Mouse (Mus musculus) liver (tissue): ENCODE results near the gene Spint5.

ENCODE experiments used
- DNase-seq: peaks from one replicate; pipeline ENCODE4 v3.0.0-alpha.2; 2020; ENCODE audit warnings: mixed read lengths

Gene Spint5

GRCm38 (mm10) chr2:164737377-164738090, 22.4 kb downstream of the Spint5 start:
- DNase-seq: no peak

DNA sequence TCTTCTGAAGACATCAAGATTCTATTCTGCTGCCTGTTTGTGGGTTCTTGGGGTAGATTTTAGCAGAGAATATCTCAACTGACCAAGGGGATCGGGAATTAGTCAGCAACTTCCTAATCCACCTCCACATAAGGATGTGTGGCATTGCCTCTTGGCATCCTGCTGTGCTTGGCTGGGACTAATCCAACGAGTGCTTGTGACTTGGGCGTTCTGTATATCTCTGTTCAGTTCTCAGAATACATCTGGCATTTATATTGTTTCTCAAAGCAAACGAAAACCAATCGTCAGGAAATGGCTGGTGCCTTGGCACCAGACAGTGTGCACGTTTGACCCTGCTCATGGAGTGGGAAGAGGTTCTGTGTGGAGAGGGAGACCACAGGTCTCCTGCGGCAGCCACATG, 24.8 kb downstream of the Spint5 start:
- no peak for DNase-seq

GRCm38 (mm10) chr2:164744987-164745386, 29.9 kb downstream of the Spint5 start:
- no peak for DNase-seq

GRCm38 (mm10) chr2:164745843-164746479, 30.9 kb downstream of the Spint5 start, which contains the start of the genes Wfdc3 and Dnttip1:
TSS of gene Wfdc3 (minus strand) at chr2:164745931.
TSS of gene Dnttip1 (plus strand) at chr2:164745983.
- DNase-seq: peak; percentile 94

- DNase-seq: no peak
These were observed 31.6 kb downstream of the Spint5 start for GRCm38 (mm10) chr2:164746693-164747092.

DNA sequence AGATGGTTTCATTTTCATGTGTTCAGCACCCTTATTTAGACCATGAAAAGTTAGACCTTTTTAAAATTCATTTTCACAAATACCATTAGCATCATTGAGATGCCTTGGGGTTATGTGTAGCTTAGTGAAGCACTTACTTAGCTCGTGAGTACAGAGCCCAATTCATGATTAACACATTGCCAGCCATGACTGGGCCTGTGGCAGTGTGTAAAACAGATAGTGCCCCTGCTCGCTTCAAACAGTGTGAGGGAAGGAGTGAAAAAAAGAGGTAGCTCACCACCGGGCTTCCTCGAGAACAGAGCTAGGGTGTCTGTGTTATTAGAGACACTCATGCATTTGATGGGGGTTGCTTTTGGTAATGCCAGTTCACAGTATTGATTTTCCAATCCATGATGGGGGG, 33.1 kb downstream of the Spint5 start:
- DNase-seq: peak; percentile 34

GRCm38 (mm10) chr2:164748991-164749390, 33.9 kb downstream of the Spint5 start:
- DNase-seq: no peak

DNA sequence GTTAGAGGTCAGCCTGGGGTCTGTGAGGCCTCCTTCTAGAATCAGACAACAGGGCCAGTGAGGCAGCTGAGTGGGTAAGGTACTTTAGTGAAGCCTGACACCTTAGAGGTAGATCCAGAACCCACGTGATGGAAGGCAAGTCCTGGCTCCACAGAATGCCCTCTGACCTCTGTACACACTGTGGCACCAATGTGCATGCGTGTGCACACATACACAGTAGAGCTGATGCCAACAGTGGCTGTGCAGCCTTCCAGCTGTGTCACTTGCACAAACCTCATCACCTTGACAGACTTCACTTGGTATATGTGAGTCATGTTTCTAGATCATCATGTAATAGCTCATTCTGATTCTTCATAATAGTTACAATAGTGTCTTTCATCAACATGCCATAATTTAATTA, 37.3 kb downstream of the Spint5 start:
- no peak for DNase-seq

- DNase-seq: no peak
These were observed 39.0 kb downstream of the Spint5 start for GRCm38 (mm10) chr2:164754105-164754504.

DNA sequence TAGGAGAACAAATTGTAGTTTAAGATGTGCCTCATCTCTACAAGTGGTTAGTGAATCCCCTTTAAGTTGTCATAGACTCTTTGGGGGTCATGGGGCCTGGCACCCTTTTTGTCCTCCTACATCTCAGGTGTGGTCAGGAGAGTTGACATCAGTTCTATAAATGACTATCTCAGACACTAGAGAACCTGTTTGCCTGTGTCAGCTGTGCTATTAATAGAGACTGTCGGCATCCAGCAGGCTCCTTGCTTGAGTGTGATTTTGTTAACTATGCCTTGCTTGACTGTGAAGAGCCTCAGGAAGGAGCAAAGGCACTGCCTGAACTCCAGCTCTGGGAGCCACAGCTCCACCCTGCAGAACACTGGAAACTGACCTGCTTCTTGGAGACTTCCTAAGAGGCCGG, 39.7 kb downstream of the Spint5 start:
- no peak for DNase-seq

GRCm38 (mm10) chr2:164757841-164758240, 42.7 kb downstream of the Spint5 start:
- no peak for DNase-seq

DNA sequence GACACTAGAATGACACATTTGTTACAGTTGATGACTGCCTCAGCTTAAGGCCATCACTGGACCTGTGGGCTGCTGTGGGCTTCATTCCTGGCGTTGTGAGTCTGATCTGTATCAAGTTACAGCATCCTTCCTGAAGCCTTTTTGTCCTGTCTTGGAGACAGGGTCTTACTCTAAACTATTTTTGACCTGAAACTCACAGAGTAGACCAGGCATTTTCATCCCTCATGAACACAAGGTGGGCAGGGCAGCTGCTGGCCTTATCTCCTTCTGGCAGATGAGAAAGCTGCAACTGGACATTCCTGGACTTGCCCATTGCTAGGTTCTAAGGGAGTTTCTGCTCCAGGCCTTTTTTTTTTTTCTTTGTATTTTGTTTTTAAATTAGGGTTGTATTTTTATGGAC, 43.6 kb downstream of the Spint5 start:
- DNase-seq: peak; percentile 82

DNA sequence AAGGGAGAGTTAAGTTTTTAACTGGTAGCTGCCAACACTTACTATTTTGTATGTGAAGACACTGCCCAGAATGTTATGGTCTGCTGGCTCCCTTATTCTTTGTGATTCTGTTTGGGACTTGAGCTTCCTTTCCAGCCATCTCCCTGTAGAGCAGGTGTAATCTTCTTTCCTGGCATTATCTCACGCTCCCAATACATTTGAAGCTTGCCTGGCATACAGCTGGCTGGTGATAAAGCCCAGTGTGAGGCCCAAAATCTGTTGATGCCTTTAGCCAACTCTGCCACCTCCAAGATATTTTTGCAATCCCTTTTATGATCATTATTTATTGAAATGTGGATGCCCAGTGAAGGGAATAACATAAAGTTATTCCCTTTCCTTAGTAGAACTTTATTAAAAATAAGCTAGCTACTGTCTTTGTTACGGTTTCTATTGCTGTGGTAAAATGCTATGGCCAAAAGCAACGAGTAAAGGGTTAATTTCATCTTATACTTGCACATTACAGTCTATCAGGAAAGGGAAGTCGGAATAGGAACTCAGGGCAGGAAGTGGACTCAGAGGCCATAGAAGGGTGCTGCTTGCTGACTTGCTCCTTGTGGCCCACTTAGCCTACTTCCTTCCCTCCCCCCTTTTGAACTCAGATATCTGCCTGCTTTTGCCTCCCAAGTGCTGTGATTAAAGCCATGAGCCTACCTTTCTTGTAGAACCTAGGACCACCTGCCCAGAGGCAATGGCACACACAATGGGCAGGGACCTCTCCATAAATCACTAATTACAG, 45.1 kb downstream of the Spint5 start:
- DNase-seq: peak; percentile 81

GRCm38 (mm10) chr2:164761502-164761901, 46.4 kb downstream of the Spint5 start:
- peak; percentile 87 for DNase-seq

GRCm38 (mm10) chr2:164761971-164762370, 46.9 kb downstream of the Spint5 start:
- no peak for DNase-seq

DNA sequence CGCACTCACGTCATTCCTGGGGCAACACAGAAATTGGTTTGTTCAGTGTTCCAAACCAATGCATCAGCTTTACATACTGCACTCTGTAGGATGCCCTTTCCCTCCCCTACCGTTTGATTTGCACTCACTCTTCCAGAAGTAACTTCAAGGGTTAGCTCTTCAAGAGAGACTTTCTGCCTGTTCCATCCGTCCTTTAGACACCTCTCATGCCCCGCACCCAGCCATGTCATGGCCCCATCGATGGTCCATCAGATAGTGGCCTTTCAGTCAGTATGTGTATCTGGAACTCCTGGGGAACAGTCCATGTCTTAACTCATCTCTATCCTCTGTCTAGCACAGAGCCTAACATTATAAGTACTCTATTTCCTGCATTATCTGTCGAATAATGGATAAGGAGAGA, 47.5 kb downstream of the Spint5 start:
- peak; percentile 58 for DNase-seq

DNA sequence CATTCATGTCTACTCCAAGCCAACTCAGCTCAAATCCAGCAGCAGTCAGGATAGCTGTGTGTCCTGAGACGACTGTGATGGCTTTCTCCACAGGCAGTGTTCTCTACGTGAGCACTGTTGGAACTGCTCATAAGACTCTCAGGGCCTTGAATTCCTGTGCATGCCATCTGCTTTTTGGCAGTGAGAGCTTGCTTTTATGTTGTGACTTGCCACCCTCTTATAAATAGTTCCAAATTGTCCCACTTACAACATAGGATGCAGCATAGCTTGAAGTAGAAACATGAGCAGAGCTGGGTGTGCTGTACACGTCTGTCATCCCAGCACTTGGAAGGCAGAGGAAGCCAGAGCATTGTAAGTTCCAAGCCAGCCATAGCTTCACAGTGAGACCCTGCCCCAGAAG, 50.7 kb downstream of the Spint5 start:
- no peak for DNase-seq
